Mouse (Mus musculus) E14TG2a.4 (cell line): Measurements from ENCODE around the gene Mapkap1.
A peak's percentile ranks its signal among the peaks of the same experiment; 100 is the strongest.

ENCODE experiments used
- H3K27me3 ChIP-seq: 2 replicates; pipeline ENCODE4 v1.6.1; 2014; ENCODE audit warnings: low read length, control low read depth; ENCODE audit not compliant: insufficient read depth
- H3K36me3 ChIP-seq: 2 replicates; pipeline ENCODE4 v1.6.1; 2014; ENCODE audit warnings: low read length, control low read depth; ENCODE audit not compliant: insufficient read depth
- H3K4me1 ChIP-seq: replicated peaks from 2 replicates; pipeline ENCODE4 v1.6.1; 2014; ENCODE audit warnings: low read depth, low read length, control low read depth
- H3K4me3 ChIP-seq: replicated peaks from 2 replicates; pipeline ENCODE4 v1.5.1; 2014; ENCODE audit warnings: mild to moderate bottlenecking, low read length
- H3K9me3 ChIP-seq: 2 replicates; pipeline ENCODE4 v1.6.1; 2014; ENCODE audit warnings: low read length, control low read depth
- CTCF ChIP-seq: conservative IDR thresholded peaks from 2 replicates; pipeline ENCODE4 v1.5.1; 2014; ENCODE audit warnings: low read length
- NANOG ChIP-seq: IDR thresholded peaks from 2 replicates; pipeline ENCODE4 v1.6.1; 2014; ENCODE audit warnings: borderline replicate concordance, low read length, mixed read lengths
- POU5F1 ChIP-seq: IDR thresholded peaks from 2 replicates; pipeline ENCODE4 v1.6.1; 2014; ENCODE audit warnings: low read length, borderline replicate concordance

The Mapkap1 gene

DNA sequence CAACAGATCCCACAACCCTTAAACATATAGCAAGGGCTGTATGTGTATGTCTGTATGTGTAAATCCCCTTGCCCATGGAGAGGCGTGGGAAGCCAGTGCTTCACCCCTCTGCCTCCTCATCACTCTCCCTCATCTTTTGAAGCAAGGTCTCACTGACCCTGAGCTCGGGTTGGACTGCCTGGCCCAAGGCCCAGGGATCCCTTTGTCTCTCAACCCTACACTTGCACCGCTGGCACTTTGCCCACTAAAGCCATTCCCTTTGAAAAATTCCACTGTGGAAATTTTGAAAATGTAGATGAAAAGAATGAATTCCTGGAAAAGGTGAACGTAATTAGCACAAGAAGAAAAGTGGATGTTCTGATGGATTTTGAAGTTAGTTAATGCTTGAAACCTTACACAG is 159.6 kb downstream of the Mapkap1 start:
- peaks cover 38% of the 10 kb centered on the region for H3K27me3 ChIP-seq
- no peaks in the 10 kb centered on the region; the same call in 1 of the 2 replicates for H3K9me3 ChIP-seq
- H3K4me1 ChIP-seq, result peaks cover 20% of the 10 kb centered on the region
- peaks cover 27% of the 10 kb centered on the region; the same call in 1 of the 2 replicates for H3K36me3 ChIP-seq
- no peak overlapping the region for H3K4me3 ChIP-seq
- no peak for TF ChIP-seq NANOG
- TF ChIP-seq POU5F1, result no peak
- no peak for TF ChIP-seq CTCF

DNA sequence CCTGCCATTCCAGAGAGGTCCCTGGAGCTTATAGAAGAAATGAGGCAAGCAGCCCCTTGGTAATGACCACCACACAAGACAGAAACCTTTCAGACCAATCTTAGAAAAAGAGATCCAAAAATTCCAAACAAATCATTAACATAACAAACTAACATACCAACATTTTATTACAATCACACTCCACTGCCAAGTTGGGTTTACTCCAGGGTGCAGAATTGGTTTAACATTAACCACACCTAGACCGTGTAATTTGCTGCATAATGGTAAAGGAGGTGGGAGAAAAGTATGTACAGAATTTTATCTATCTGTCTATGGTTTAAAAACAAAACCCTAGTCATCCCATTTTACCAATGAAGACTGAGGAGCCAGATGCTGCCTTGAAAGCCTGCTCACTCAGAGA is 160.0 kb downstream of the Mapkap1 start:
- peaks cover 29% of the 10 kb centered on the region for H3K36me3 ChIP-seq
- peaks cover 3% of the 10 kb centered on the region for H3K9me3 ChIP-seq
- no peak overlapping the region for H3K4me3 ChIP-seq
- TF ChIP-seq NANOG (no peak), CTCF (no peak), POU5F1 (no peak)
- H3K4me1 ChIP-seq, result peaks cover 21% of the 10 kb centered on the region
- H3K27me3 ChIP-seq, result peaks cover 41% of the 10 kb centered on the region

DNA sequence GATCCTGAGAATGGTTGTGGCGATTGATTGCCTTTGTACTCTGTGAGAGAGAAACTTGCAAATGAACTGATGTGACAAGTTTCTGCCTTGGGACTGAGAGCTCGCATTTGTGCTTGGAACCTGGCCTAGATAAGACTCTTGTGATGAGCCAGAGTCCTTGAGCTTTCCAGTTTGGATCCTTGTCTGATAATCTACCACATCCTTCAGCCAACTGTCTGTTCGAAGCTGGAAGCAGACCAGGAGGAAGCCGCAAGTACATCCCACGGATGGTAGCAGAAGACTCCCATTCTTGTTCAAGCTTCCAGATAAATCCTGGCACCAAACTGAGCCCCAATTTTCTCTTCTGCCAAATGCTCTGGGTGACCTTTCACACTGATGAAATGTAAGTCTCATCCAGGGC is 162.6 kb downstream of the Mapkap1 start:
- no peak for TF ChIP-seq CTCF
- TF ChIP-seq NANOG, result no peak
- TF ChIP-seq POU5F1, result no peak
- H3K4me1 ChIP-seq, result peaks cover 21% of the 10 kb centered on the region
- H3K4me3 ChIP-seq, result no peak overlapping the region
- peaks cover 67% of the 10 kb centered on the region for H3K27me3 ChIP-seq
- H3K36me3 ChIP-seq, result peaks cover 34% of the 10 kb centered on the region
- H3K9me3 ChIP-seq, result peaks cover 16% of the 10 kb centered on the region

DNA sequence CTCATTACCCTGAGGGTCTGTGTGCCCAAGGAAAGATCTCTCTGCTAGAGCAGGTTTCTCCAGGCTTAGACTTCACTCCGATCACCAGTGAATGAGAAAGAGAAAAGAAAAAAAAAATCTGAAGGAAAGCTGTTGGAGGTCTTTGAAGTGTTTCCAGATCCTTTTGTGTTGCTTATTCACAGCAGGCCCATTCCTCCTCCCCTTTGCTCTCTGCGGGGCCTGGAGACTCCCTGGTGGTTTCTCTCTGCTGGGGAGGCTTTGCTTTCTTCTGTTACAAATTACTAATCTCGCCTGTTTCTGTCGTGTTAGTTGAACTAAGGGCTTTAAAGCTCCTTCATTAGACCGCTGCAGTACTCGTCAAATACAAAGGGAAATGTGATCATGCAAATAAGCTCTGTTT is 163.8 kb downstream of the Mapkap1 start:
- TF ChIP-seq POU5F1 (no peak), NANOG (peak; percentile 75)
- peaks cover 16% of the 10 kb centered on the region for H3K9me3 ChIP-seq
- peaks cover 34% of the 10 kb centered on the region for H3K36me3 ChIP-seq
- peaks cover 21% of the 10 kb centered on the region for H3K4me1 ChIP-seq
- H3K4me3 ChIP-seq, result no peak overlapping the region
- peaks cover 72% of the 10 kb centered on the region for H3K27me3 ChIP-seq

DNA sequence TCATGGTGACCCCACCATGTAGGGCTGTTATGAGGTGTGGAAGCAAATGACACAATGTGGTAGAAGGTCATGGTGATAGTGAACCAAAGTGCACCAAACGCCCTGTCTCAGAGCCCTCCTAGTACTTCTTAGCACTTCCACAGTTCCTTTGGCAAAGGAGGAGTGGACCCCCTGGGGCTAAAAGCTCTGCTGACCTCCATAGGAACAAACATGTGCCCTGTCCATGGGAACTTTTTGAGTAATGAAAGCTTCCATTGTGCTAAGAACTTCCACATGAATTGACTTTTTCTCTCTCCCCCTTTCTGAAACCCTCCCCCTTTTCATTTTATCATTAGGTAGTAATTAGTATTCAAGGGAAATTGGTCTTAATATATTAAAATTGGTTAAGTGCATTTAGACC is 164.5 kb downstream of the Mapkap1 start:
- peaks cover 69% of the 10 kb centered on the region for H3K27me3 ChIP-seq
- H3K36me3 ChIP-seq, result peaks cover 30% of the 10 kb centered on the region
- TF ChIP-seq CTCF (no peak), POU5F1 (no peak)
- H3K4me3 ChIP-seq, result no peak overlapping the region
- H3K4me1 ChIP-seq, result peaks cover 21% of the 10 kb centered on the region
- peaks cover 16% of the 10 kb centered on the region for H3K9me3 ChIP-seq

DNA sequence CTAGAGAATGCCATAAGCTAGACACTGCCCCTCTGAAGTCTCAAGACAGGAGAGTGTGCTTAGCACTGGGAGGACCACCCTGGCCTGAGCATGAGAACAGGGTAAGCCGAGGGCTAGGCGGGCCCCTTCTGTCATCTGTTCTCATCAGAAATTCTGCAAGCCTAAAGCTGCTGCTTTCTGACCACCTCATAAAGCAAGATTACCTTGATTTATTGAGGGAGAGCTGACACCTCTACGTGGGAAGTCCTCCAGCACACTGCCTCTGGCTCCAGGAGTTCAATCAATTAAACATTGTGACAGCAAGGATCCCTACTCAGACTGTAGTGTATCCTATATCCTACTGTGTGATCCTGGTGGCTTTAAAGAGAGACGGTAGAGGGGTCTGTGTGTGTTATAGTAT is 166.5 kb downstream of the Mapkap1 start:
- H3K4me3 ChIP-seq, result no peak overlapping the region
- H3K36me3 ChIP-seq, result peaks cover 27% of the 10 kb centered on the region
- H3K27me3 ChIP-seq, result peaks cover 56% of the 10 kb centered on the region
- H3K9me3 ChIP-seq, result peaks cover 16% of the 10 kb centered on the region
- TF ChIP-seq NANOG, result no peak
- TF ChIP-seq CTCF, result no peak
- no peak for TF ChIP-seq POU5F1
- H3K4me1 ChIP-seq, result peaks cover 21% of the 10 kb centered on the region

DNA sequence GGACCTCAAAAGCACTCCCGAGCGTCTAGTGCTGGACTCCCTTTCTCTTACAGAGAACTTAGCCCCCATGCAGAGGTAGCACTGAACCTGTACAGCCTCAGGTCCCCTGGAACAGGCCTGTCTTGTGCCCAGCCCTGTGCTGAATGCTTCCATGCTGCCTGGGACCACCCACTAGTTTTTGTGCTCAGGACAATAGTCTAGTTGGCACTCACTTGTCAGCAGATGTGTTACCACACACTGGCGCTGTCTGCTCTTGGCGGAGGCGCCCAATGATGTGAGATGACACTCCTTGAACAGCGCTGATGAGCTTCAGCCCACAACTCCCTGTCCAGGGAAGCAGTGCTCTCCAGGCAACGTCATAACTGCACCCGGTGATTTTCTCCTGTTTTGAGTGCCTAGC is 182.0 kb downstream of the Mapkap1 start:
- no peaks in the 10 kb centered on the region for H3K9me3 ChIP-seq
- peaks cover 29% of the 10 kb centered on the region for H3K36me3 ChIP-seq
- H3K27me3 ChIP-seq, result no peaks in the 10 kb centered on the region
- H3K4me3 ChIP-seq, result no peak overlapping the region
- peaks cover 9% of the 10 kb centered on the region; the same call in 1 of the 2 replicates for H3K4me1 ChIP-seq
- TF ChIP-seq NANOG, result no peak
- no peak for TF ChIP-seq POU5F1
- no peak for TF ChIP-seq CTCF

DNA sequence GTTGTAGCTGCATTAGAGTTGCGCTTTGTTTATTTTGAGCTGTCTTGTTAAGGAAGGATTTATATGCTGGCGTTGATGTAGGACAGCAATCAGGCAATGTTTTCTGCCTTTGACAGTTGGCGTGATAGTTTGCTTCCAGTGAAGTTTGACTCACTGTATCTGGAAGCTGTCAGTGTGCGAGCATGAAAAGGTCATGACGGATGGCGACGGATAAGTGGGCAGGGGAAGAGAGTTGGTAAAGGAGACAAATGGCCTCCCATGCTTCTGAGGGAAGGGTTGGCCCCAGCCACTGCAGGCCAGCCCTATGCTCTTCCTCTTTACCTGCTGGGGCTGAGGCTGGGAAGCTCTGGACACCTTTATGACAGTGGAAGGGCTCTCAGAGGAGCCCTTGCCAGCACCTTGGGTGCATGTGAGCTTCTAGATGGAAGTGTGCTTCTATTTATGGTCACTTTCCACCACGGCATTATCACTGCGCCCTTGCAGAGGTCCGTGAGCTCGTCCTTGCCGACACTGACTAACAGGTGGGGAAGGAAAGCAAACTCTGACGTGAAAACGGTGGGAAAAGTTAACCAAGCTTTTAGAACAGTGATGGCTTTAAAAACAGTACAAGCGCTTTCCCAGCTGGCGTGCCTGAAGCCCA is 185.3 kb downstream of the Mapkap1 start:
- TF ChIP-seq CTCF, result no peak
- no peak for TF ChIP-seq NANOG
- no peak for TF ChIP-seq POU5F1
- H3K4me1 ChIP-seq, result peaks cover 19% of the 10 kb centered on the region
- H3K27me3 ChIP-seq, result no peaks in the 10 kb centered on the region
- no peaks in the 10 kb centered on the region; the same call in 1 of the 2 replicates for H3K36me3 ChIP-seq
- no peak overlapping the region for H3K4me3 ChIP-seq
- no peaks in the 10 kb centered on the region for H3K9me3 ChIP-seq
